Mouse (Mus musculus) CD4-positive, CD25-positive, alpha-beta regulatory T cell, adult 4 months (primary cell): ENCODE measurements around the gene Gm29609. TPM values are rescaled to one million over a fixed set of nuclear protein-coding genes. Genes with fewer than 3 reads are reported as not detected.
A peak's percentile ranks its signal among the peaks of the same experiment; 100 is the strongest.

ENCODE experiments used
- ATAC-seq: one replicate; pipeline ENCODE4 v1.8.0; 2017
- polyA plus RNA-seq, 2 experiments: library from polyadenylated mRNA; unstranded; fragments of 100-300 nt; shearing (Covaris generic); gene quantifications; one replicate each; pipeline ENCODE4 v1.2.1; 2017

The Gm29609 gene
- polyA plus RNA-seq, 2 experiments from 2014 or later, result 1.2 to 1.5 TPM

DNA sequence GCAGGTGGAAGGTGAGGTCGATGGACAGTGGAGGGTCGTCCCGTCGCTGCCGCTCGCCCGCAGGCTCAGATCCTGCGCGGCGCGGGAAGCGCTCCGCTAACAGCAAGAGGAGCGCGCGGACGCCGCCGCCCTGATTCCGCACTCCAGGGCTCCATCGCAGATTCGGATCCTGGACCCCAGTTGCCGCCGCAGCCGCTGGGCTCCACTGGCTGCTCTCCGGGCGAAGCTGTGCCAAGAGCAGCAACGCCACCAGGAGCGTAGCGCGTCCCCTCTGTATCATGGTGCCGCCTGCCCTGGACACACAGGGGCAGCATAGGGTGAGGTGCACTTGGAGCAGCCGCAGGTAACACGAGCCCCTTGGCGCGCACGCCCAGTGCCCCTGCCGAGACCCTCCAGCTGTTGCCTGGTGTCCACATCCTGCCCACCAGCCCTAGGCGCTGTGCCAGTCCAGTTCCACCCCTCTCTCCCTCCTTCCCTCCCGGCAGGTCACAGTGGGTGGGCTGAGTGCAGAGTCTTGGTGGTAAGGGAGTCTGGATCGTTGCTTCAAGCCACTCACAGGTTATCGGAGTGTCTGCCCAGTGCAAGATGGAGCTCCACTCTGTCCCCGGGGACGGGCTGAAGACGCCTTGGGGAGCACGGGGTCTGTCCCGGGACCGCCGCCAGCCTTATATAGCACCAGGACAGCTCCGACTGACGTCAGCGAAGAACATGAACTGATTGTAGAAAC, 41.3 kb downstream of the Gm29609 start, which contains the start of gene Ucn:
Gene Ucn (minus strand): TSS at position 589 of the 727 bp plus-strand sequence.
- no peak for ATAC-seq

DNA sequence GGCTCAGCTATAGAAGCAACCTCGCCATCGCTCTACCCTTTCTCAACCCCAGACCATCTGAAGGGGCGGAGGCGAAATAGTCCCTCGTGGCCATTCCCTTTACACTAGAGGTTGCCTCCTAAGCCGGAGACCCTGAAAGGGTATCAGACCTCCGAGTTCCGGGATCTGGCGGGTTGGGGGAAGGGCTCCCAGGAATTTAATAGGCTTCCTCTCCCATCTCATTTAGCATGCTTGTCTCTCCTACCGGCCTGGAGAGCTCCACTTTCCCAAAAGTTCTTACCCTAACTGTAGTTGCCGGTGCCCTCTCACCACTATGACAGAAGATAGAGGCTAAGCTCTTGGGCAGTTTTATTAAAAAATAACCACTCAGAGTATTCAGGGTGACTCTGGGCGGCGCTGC, 42.1 kb downstream of the Gm29609 start:
- ATAC-seq, result no peak

- no peak for ATAC-seq
Measured at GRCm38 (mm10) chr5:31136730-31137424, 42.8 kb downstream of the Gm29609 start.

- no peak for ATAC-seq
Measured at GRCm38 (mm10) chr5:31126050-31126449, 53.7 kb downstream of the Gm29609 start.

DNA sequence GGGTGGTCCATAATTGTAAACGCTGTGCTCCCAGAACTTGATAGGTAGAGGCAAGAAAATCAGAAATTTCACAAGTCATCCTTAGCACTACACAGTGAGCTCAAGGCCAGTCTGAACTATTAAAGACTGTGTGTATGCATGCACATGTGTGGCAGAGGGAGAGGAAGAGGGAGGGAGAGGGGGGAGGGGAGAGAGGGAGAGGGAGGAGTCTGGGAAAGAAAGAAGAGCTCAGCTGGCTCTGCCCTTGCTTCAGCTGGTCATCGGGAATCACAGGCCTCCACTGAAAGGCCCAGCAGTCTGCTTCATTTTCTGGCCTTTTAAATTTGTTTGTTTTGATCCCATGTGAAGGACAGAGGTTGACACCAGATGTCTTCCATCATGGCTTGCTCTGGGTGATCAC, 56.2 kb downstream of the Gm29609 start:
- no peak for ATAC-seq

DNA sequence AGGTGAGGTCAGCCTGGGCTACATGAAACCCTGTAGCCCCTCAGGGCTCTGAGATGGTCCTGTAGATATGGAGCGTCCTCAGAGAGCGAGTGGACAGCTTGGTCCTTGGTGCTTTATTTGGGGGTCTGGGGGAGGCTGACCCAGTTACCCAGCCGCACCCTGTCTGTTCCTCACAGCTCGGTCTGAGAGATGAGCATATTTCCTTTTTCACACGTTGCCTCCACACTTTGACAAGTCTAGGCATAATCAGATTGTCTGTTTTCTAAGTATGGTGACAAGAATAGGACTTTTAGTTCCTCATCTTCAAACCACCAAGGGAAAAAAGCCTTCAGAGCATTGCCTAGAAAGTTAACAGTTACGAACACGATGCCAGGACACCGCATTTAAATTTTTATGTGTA, 58.6 kb downstream of the Gm29609 start:
- ATAC-seq, result no peak

GRCm38 (mm10) chr5:31116912-31117311, 62.8 kb downstream of the Gm29609 start:
- no peak for ATAC-seq

GRCm38 (mm10) chr5:31116354-31116753, 63.4 kb downstream of the Gm29609 start, which contains the start of gene Trim54:
TSS of gene Trim54 (plus strand) at chr5:31116712.
- ATAC-seq, result no peak

DNA sequence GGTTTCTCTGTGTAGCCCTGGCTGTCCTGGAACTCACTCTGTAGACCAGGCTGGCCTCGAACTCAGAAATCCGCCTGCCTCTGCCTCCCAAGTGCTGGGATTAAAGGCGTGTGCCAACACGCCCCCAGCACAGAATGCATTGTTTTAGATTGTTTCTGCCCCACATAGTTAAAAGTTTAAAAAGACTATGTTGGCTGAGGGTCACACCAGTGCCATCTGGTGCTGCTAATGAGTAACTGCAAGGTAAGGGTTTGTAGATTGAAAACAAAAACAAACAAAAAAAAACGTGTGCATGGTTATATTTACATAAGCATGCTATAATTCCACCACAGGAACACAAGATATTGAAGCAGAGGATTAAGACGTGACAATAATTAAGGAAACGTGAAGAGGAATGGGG, 68.9 kb downstream of the Gm29609 start:
- no peak for ATAC-seq

GRCm38 (mm10) chr5:31108000-31108490, 71.7 kb downstream of the Gm29609 start, which contains the start of gene Slc30a3:
TSS of gene Slc30a3 (minus strand) at chr5:31108237.
- no peak for ATAC-seq

GRCm38 (mm10) chr5:31105814-31106335, 73.8 kb downstream of the Gm29609 start, which contains the start of gene Dnajc5g:
TSS of gene Dnajc5g (plus strand) at chr5:31106285.
- ATAC-seq, result no peak

DNA sequence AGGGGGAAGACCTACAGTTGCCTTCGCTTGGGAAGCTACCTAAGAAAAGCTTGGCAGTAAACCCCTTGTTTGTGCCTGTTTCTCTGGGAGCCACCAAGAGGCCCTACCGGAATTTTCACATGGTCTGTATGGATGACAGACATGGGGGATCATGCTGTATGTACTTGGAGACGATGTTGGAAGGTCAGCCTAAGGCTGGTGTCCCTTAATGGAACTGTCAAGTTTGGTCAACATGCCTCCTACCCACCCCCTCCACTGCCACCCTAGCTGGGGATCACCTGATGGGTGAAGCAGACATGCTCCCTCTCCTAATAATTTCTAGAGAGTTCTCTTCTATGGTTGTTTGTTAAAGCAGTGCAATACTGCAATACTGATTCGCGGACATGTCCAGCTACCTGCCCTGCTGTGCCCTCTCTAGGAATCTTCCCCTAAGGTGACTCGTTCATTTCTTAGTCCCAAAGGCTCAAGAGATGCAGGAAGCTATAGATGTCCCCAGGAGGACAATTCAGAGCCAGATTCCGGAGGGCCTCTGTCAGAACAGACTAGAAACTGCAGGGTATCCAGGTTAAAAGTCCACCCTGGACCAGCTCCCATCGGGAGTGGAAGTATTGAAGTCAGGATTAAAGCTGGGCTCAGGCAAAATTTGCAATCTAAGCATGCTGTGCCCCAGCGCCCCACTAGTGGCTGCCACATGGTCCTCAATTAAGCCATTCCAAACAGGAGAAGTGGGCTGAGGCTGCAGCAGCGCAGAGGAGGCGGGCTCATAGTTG, 83.8 kb downstream of the Gm29609 start:
- no peak for ATAC-seq

- peak; percentile 80 for ATAC-seq
Measured at GRCm38 (mm10) chr5:31094799-31095691, 84.7 kb downstream of the Gm29609 start.

Other genes with a start within 250 kb of the Gm29609 start
- 1 to 10 TPM in 1 of 2 experiments, not detected in 1; 1.7 TPM for gene Cgref1, start 234.3 kb downstream of the Gm29609 start, polyA plus RNA-seq
- gene Preb, start 219.6 kb downstream of the Gm29609 start, polyA plus RNA-seq, result 100 to 1,000 TPM in 1 of 2 experiments, 10 to 100 TPM in 1; 83.6 to 112 TPM
- gene Tcf23, start 211.2 kb downstream of the Gm29609 start, polyA plus RNA-seq, result not detected
- 10 to 100 TPM; 80.7 to 89.3 TPM for gene Atraid, start 131.6 kb downstream of the Gm29609 start, polyA plus RNA-seq
- gene Slc5a6, start 131.0 kb downstream of the Gm29609 start, polyA plus RNA-seq, result 1 to 10 TPM; 6.5 to 7.9 TPM
- gene Cad, start 125.1 kb downstream of the Gm29609 start, polyA plus RNA-seq, result 10 to 100 TPM in 1 of 2 experiments, 1 to 10 TPM in 1; 7.7 to 14.0 TPM
- gene Dnajc5g, start 73.6 kb downstream of the Gm29609 start, polyA plus RNA-seq, result not detected
- not detected for gene Slc30a3, start 71.7 kb downstream of the Gm29609 start, polyA plus RNA-seq
- not detected for gene Trim54, start 63.2 kb downstream of the Gm29609 start, polyA plus RNA-seq
- not detected for gene Ucn, start 41.1 kb downstream of the Gm29609 start, polyA plus RNA-seq
- gene Mpv17, start 25.7 kb downstream of the Gm29609 start, polyA plus RNA-seq, result 10 to 100 TPM; 64.4 to 66.7 TPM
- 100 to 1,000 TPM in 1 of 2 experiments, 10 to 100 TPM in 1; 70.2 to 126 TPM for gene Gtf3c2, start 233 bp upstream of the Gm29609 start, polyA plus RNA-seq
- gene Snx17, start 13.3 kb upstream of the Gm29609 start, polyA plus RNA-seq, result 100 to 1,000 TPM; 111 to 171 TPM
- 10 to 100 TPM; 47.9 to 49.1 TPM for gene Eif2b4, start 13.5 kb upstream of the Gm29609 start, polyA plus RNA-seq
- 1 to 10 TPM; 4.6 to 6.7 TPM for gene Zfp513, start 22.4 kb upstream of the Gm29609 start, polyA plus RNA-seq
- gene Ppm1g, start 40.8 kb upstream of the Gm29609 start, polyA plus RNA-seq, result 10 to 100 TPM; 45.9 to 50.4 TPM
- 10 to 100 TPM; 91.5 to 96.5 TPM for gene Nrbp1, start 61.0 kb upstream of the Gm29609 start, polyA plus RNA-seq
- gene Gm9970, start 61.3 kb upstream of the Gm29609 start, polyA plus RNA-seq, result not detected
- gene Krtcap3, start 71.8 kb upstream of the Gm29609 start, polyA plus RNA-seq, result 10 to 100 TPM; 28.0 to 30.7 TPM
- gene Ift172, start 111.2 kb upstream of the Gm29609 start, polyA plus RNA-seq, result 1 to 10 TPM; 4.8 to 10.0 TPM
- gene Fndc4, start 116.2 kb upstream of the Gm29609 start, polyA plus RNA-seq, result not detected
- not detected for gene Gckr, start 117.5 kb upstream of the Gm29609 start, polyA plus RNA-seq